11 mouse cellular contexts compared by ENCODE assay signal in genomic region chr16:81202721-81203161, GRCm38 (mm10). TPM values are rescaled to one million over a fixed set of nuclear protein-coding genes. Genes with fewer than 3 reads are reported as not detected.
DNase-seq lines count a peak whose midpoint lies in the region; ATAC-seq lines count a peak whose summit lies in the region.
"Had no signal": no experiment of that assay in that cellular context is flagged by ENCODE, and none has a peak within 500 bp of the region (broad histone marks: within the 10 kb centered on the region; RNA-seq: fewer than 3 reads in every experiment).

No protein-coding gene starts in this region.

- DNase-seq in hindbrain, embryonic 11.5 days (ENCODE audit: low spot score): no peak
- peak; percentile 39 for DNase-seq in cerebellum, adult 9-10 months
- peak; percentile 43 to 60 for DNase-seq in frontal cortex, postnatal 36 days (ENCODE audit: low spot score in 2 of 2)
- DNase-seq in natural killer cell, adult 2 months (ENCODE audit: low spot score in 2 of 2): no peak
- no peak for DNase-seq in adrenal gland, adult 18-20 months (ENCODE audit: low spot score in 2 of 2)
- no peak for DNase-seq in urinary bladder, adult 18-20 months (ENCODE audit: low spot score in 2 of 2)

- ATAC-seq in hindbrain, embryonic 12.5 days (ENCODE audit: low FRiP score): 0 out of 2 replicates have a peak, but pooled peaks have one; percentile 13
- ATAC-seq in hindbrain, embryonic 11.5 days (ENCODE audit: low FRiP score): no peak
- ATAC-seq in midbrain, embryonic 16.5 days: peak; percentile 34
- ATAC-seq: lung, postnatal 0 days had no signal

- no peaks in the 10 kb centered on the region for H3K27me3 ChIP-seq in hindbrain, embryonic 12.5 days
- no peaks in the 10 kb centered on the region for H3K27me3 ChIP-seq in hindbrain, embryonic 11.5 days (ENCODE audit: control insufficient read depth, insufficient read depth, low read length)
- no peaks in the 10 kb centered on the region for H3K27me3 ChIP-seq in midbrain, embryonic 16.5 days (ENCODE audit: control insufficient read depth, insufficient read depth, low read depth, low read length)
- H3K27me3 ChIP-seq: heart, embryonic 15.5 days had no signal

- peak overlapping the region; percentile 58 for H3K4me3 ChIP-seq in hindbrain, embryonic 12.5 days
- H3K4me3 ChIP-seq in hindbrain, embryonic 11.5 days (ENCODE audit: low read depth, low read length): no peak overlapping the region
- peak overlapping the region; percentile 63 for H3K4me3 ChIP-seq in midbrain, embryonic 16.5 days (ENCODE audit: low read depth, low read length)
- H3K4me3 ChIP-seq: heart, embryonic 15.5 days had no signal

- no peaks in the 10 kb centered on the region for H3K9me3 ChIP-seq in hindbrain, embryonic 12.5 days (replicated peaks)
- H3K9me3 ChIP-seq in hindbrain, embryonic 11.5 days (ENCODE audit: control insufficient read depth, low read length): no peaks in the 10 kb centered on the region
- no peaks in the 10 kb centered on the region for H3K9me3 ChIP-seq in midbrain, embryonic 16.5 days (replicated peaks; ENCODE audit: control insufficient read depth, low read length, poor library complexity, severe bottlenecking)
- H3K9me3 ChIP-seq: heart, embryonic 15.5 days had no signal

- H3K36me3 ChIP-seq in hindbrain, embryonic 12.5 days: no peaks in the 10 kb centered on the region
- H3K36me3 ChIP-seq in hindbrain, embryonic 11.5 days (ENCODE audit: control insufficient read depth, insufficient read depth, low read length): no peaks in the 10 kb centered on the region
- H3K36me3 ChIP-seq in midbrain, embryonic 16.5 days (ENCODE audit: control insufficient read depth, insufficient read depth, low read length): no peaks in the 10 kb centered on the region
- H3K36me3 ChIP-seq: heart, embryonic 15.5 days had no signal

- H3K9ac ChIP-seq in hindbrain, embryonic 12.5 days: peak overlapping the region; percentile 32; the same call in 1 of the 2 replicates
- no peak overlapping the region for H3K9ac ChIP-seq in hindbrain, embryonic 11.5 days (ENCODE audit: low read depth, low read length)
- peak overlapping the region; percentile 75 for H3K9ac ChIP-seq in midbrain, embryonic 16.5 days (ENCODE audit: low read depth, low read length)
- H3K9ac ChIP-seq: heart, embryonic 15.5 days had no signal

- H3K27ac ChIP-seq in hindbrain, embryonic 12.5 days: peak overlapping the region; percentile 55
- no peak overlapping the region for H3K27ac ChIP-seq in hindbrain, embryonic 11.5 days (ENCODE audit: low read depth, low read length)
- H3K27ac ChIP-seq in midbrain, embryonic 16.5 days (ENCODE audit: low read length): peak overlapping the region; percentile 87
- H3K27ac ChIP-seq: heart, embryonic 15.5 days had no signal

- 62% methylated on average over 8 of the region's 8 CpGs for WGBS in hindbrain, embryonic 12.5 days
- 71% methylated on average over 8 of the region's 8 CpGs for WGBS in hindbrain, embryonic 11.5 days
- 20% methylated on average over 8 of the region's 8 CpGs for WGBS in midbrain, embryonic 16.5 days

- H3K4me2 ChIP-seq in hindbrain, embryonic 12.5 days (replicated peaks): peak overlapping the region; percentile 37
- no peak overlapping the region for H3K4me2 ChIP-seq in hindbrain, embryonic 11.5 days (replicated peaks; ENCODE audit: low read depth, low read length)
- peak overlapping the region; percentile 55 for H3K4me2 ChIP-seq in midbrain, embryonic 16.5 days (ENCODE audit: low read length)
- H3K4me2 ChIP-seq: heart, embryonic 15.5 days had no signal

- peaks cover 21% of the 10 kb centered on the region for H3K4me1 ChIP-seq in hindbrain, embryonic 12.5 days
- H3K4me1 ChIP-seq in hindbrain, embryonic 11.5 days (replicated peaks; ENCODE audit: control insufficient read depth, insufficient read depth, low read length): 0 out of 2 replicates have a peak, but pooled peaks cover 2% of the 10 kb centered on the region
- peaks cover 4% of the 10 kb centered on the region; the same call in 1 of the 2 replicates for H3K4me1 ChIP-seq in midbrain, embryonic 16.5 days (ENCODE audit: control insufficient read depth, insufficient read depth, low read length)

RNA-seq across cellular contexts. Expression of gene Ncam2, which starts 2.2 kb away (rescaled TPM):
- polyA plus RNA-seq in hindbrain, embryonic 12.5 days (2016; fragmentation: Nextera tagmentation; extraction: Ambion mirVana): 8.0 and 9.0 TPM in 2 replicates
- polyA plus RNA-seq in hindbrain, embryonic 11.5 days (2014; fragmentation: Nextera tagmentation; extraction: Ambion mirVana): 1.5 and 2.7 TPM in 2 replicates
- polyA plus RNA-seq in midbrain, embryonic 16.5 days (2015; fragmentation: Nextera tagmentation; extraction: Ambion mirVana): 24.8 and 26.9 TPM in 2 replicates
- total RNA-seq in adrenal gland, adult 18-20 months (2021): 1 to 10 TPM in 1 of 2 experiments, under 1 TPM in 1; 0.86 to 1.1 TPM
- polyA plus RNA-seq: testis, adult 2 months had no signal

Comparison
In these comparisons a context has a peak if more than half of its experiments do, and no peak if none do; other contexts are left out.
1. DNase-seq: peak in cerebellum, adult 9-10 months (single experiment) and frontal cortex, postnatal 36 days (2 of 2); none in hindbrain, embryonic 11.5 days (single experiment), natural killer cell, adult 2 months (0 of 2), adrenal gland, adult 18-20 months (0 of 2) and urinary bladder, adult 18-20 months (0 of 2).